Mouse (Mus musculus): Measurements from ENCODE around the gene Cacng3. TPM values are rescaled to one million over a fixed set of nuclear protein-coding genes. Genes with fewer than 3 reads are reported as not detected.

The Cacng3 gene
- total and polyA plus RNA-seq, 2 experiments from 2014 or later, result 0.05 TPM; not detected in 1

- 50% methylated on average over 7 of the region's 7 CpGs for WGBS
- Histone ChIP-seq H3K9ac (replicated peaks; ENCODE audit: low read depth, low read length) (no peak overlapping the region), H3K4me1 (ENCODE audit: control insufficient read depth, insufficient read depth) (no peaks in the 10 kb centered on the region), H3K4me2 (ENCODE audit: low read depth, low read length) (no peak overlapping the region), H3K27ac (ENCODE audit: low read depth) (no peak overlapping the region), H3K9me3 (replicated peaks; ENCODE audit: control insufficient read depth, low read length) (no peaks in the 10 kb centered on the region), H3K36me3 (replicated peaks; ENCODE audit: control insufficient read depth, insufficient read depth, low read length) (no peaks in the 10 kb centered on the region), H3K27me3 (ENCODE audit: control insufficient read depth, insufficient read depth, low read length) (no peaks in the 10 kb centered on the region), H3K4me3 (ENCODE audit: low read depth, low read length) (no peak overlapping the region)
- no peak for ATAC-seq (ENCODE audit: insufficient read depth, low read depth)
- TF ChIP-seq EP300 (IDR thresholded peaks at IDR 0.05; ENCODE audit: low read depth) (no peak), CTCF (IDR thresholded peaks at IDR 0.05; ENCODE audit: low read depth) (no peak)
- no peak for DNase-seq (ENCODE audit: low spot score)
Observed at GRCm38 (mm10) chr7:122779601-122780000, 109.3 kb downstream of the Cacng3 start.

- H3K4me3 ChIP-seq (ENCODE audit: low read depth, low read length), result no peak overlapping the region
- no peak for ATAC-seq (ENCODE audit: insufficient read depth, low read depth)
Observed at GRCm38 (mm10) chr7:122789929-122790328, 119.6 kb downstream of the Cacng3 start.

GRCm38 (mm10) chr7:122793655-122794346 is 123.5 kb downstream of the Cacng3 start:
- no peak overlapping the region for H3K4me2 ChIP-seq (ENCODE audit: low read depth, low read length)
- DNase-seq (ENCODE audit: low spot score), result no peak
- WGBS, result 53% methylated on average over 6 of the region's 6 CpGs

More at GRCm38 (mm10) chr7:122789929-122790328, 119.6 kb downstream of the Cacng3 start:
- TF ChIP-seq CTCF (IDR thresholded peaks at IDR 0.05; ENCODE audit: low read depth) (no peak), EP300 (IDR thresholded peaks at IDR 0.05; ENCODE audit: low read depth) (no peak)
- H3K9me3 ChIP-seq (replicated peaks; ENCODE audit: control insufficient read depth, low read length), result no peaks in the 10 kb centered on the region
- no peaks in the 10 kb centered on the region for H3K36me3 ChIP-seq (replicated peaks; ENCODE audit: control insufficient read depth, insufficient read depth, low read length)
- no peak overlapping the region for H3K9ac ChIP-seq (replicated peaks; ENCODE audit: low read depth, low read length)
- no peaks in the 10 kb centered on the region for H3K4me1 ChIP-seq (ENCODE audit: control insufficient read depth, insufficient read depth)
- no peaks in the 10 kb centered on the region for H3K27me3 ChIP-seq (ENCODE audit: control insufficient read depth, insufficient read depth, low read length)
- no peak for DNase-seq (ENCODE audit: low spot score)
- no peak overlapping the region for H3K4me2 ChIP-seq (ENCODE audit: low read depth, low read length)
- 76% methylated on average over 7 of the region's 7 CpGs for WGBS
- H3K27ac ChIP-seq (ENCODE audit: low read depth), result no peak overlapping the region

GRCm38 (mm10) chr7:122795140-122795539 is 124.8 kb downstream of the Cacng3 start:
- Histone ChIP-seq H3K9ac (replicated peaks; ENCODE audit: low read depth, low read length) (no peak overlapping the region), H3K4me3 (ENCODE audit: low read depth, low read length) (no peak overlapping the region), H3K36me3 (replicated peaks; ENCODE audit: control insufficient read depth, insufficient read depth, low read length) (no peaks in the 10 kb centered on the region), H3K27ac (ENCODE audit: low read depth) (no peak overlapping the region), H3K4me2 (ENCODE audit: low read depth, low read length) (no peak overlapping the region), H3K4me1 (ENCODE audit: control insufficient read depth, insufficient read depth) (no peaks in the 10 kb centered on the region), H3K27me3 (ENCODE audit: control insufficient read depth, insufficient read depth, low read length) (no peaks in the 10 kb centered on the region), H3K9me3 (replicated peaks; ENCODE audit: control insufficient read depth, low read length) (no peaks in the 10 kb centered on the region)
- DNase-seq (ENCODE audit: low spot score) (no peak), ATAC-seq (ENCODE audit: insufficient read depth, low read depth) (no peak)
- 72% methylated on average over 6 of the region's 6 CpGs for WGBS
- TF ChIP-seq EP300 (IDR thresholded peaks at IDR 0.05; ENCODE audit: low read depth) (no peak), CTCF (IDR thresholded peaks at IDR 0.05; ENCODE audit: low read depth) (no peak)

More at GRCm38 (mm10) chr7:122793655-122794346, 123.5 kb downstream of the Cacng3 start:
- Histone ChIP-seq H3K27me3 (ENCODE audit: control insufficient read depth, insufficient read depth, low read length) (no peaks in the 10 kb centered on the region), H3K4me1 (ENCODE audit: control insufficient read depth, insufficient read depth) (no peaks in the 10 kb centered on the region), H3K9ac (replicated peaks; ENCODE audit: low read depth, low read length) (no peak overlapping the region), H3K27ac (ENCODE audit: low read depth) (no peak overlapping the region), H3K9me3 (replicated peaks; ENCODE audit: control insufficient read depth, low read length) (no peaks in the 10 kb centered on the region), H3K36me3 (replicated peaks; ENCODE audit: control insufficient read depth, insufficient read depth, low read length) (no peaks in the 10 kb centered on the region), H3K4me3 (ENCODE audit: low read depth, low read length) (no peak overlapping the region)
- TF ChIP-seq EP300 (IDR thresholded peaks at IDR 0.05; ENCODE audit: low read depth) (no peak), CTCF (IDR thresholded peaks at IDR 0.05; ENCODE audit: low read depth) (no peak)
- no peak for ATAC-seq (ENCODE audit: insufficient read depth, low read depth)

- WGBS, result 31% methylated on average over 2 of the region's 2 CpGs
- Histone ChIP-seq H3K4me1 (ENCODE audit: control insufficient read depth, insufficient read depth) (no peaks in the 10 kb centered on the region), H3K4me2 (ENCODE audit: low read depth, low read length) (no peak overlapping the region), H3K4me3 (ENCODE audit: low read depth, low read length) (no peak overlapping the region), H3K9me3 (replicated peaks; ENCODE audit: control insufficient read depth, low read length) (no peaks in the 10 kb centered on the region), H3K27ac (ENCODE audit: low read depth) (no peak overlapping the region), H3K36me3 (replicated peaks; ENCODE audit: control insufficient read depth, insufficient read depth, low read length) (no peaks in the 10 kb centered on the region), H3K27me3 (ENCODE audit: control insufficient read depth, insufficient read depth, low read length) (no peaks in the 10 kb centered on the region), H3K9ac (replicated peaks; ENCODE audit: low read depth, low read length) (no peak overlapping the region)
- no peak for DNase-seq (ENCODE audit: low spot score)
- ATAC-seq (ENCODE audit: insufficient read depth, low read depth), result no peak
- no peak for TF ChIP-seq EP300 (IDR thresholded peaks at IDR 0.05; ENCODE audit: low read depth)
- TF ChIP-seq CTCF (IDR thresholded peaks at IDR 0.05; ENCODE audit: low read depth), result no peak
Observed at GRCm38 (mm10) chr7:122800821-122801220, 130.5 kb downstream of the Cacng3 start.

Measured in heart, postnatal 0 days (tissue).